Comparison of ENCODE assay signal across 23 mouse cellular contexts in genomic region chr2:112656131-112656530, GRCm38 (mm10).
"Had no signal": no experiment of that assay in that cellular context is flagged by ENCODE, and none has a peak within 500 bp of the region (broad histone marks: within the 10 kb centered on the region; RNA-seq: fewer than 3 reads in every experiment).

No protein-coding gene starts in this region.

- H3K9ac ChIP-seq: limb, embryonic 13.5 days; liver, embryonic 12.5 days; liver, embryonic 15.5 days; lung, embryonic 15.5 days; midbrain, embryonic 13.5 days; neural tube, embryonic 12.5 days; neural tube, embryonic 15.5 days had no signal

- ATAC-seq: liver, embryonic 12.5 days; midbrain, embryonic 13.5 days; midbrain, embryonic 16.5 days had no signal

- H3K27ac ChIP-seq: limb, embryonic 10.5 days; limb, embryonic 13.5 days; liver, embryonic 12.5 days; liver, embryonic 15.5 days; lung, embryonic 15.5 days; midbrain, embryonic 10.5 days; midbrain, embryonic 13.5 days; neural tube, embryonic 12.5 days; neural tube, embryonic 15.5 days had no signal

- DNase-seq: kidney, adult 9 months; kidney, postnatal 14 days; kidney, postnatal 4 days; liver; lung, adult 18-20 months; lung, postnatal 10 days; lung, postnatal 36 days; right cerebral cortex, adult 18-20 months; right cerebral cortex, postnatal 14 days; right cerebral cortex, postnatal 4 days; thymus, adult 18-20 months; thymus, postnatal 36 days had no signal

- H3K27me3 ChIP-seq: limb, embryonic 13.5 days; liver, embryonic 12.5 days; liver, embryonic 15.5 days; lung, embryonic 15.5 days; megakaryocyte, embryonic 14.5 days; midbrain, embryonic 13.5 days; neural tube, embryonic 12.5 days; neural tube, embryonic 15.5 days had no signal

- H3K4me2 ChIP-seq: limb, embryonic 13.5 days; liver, embryonic 12.5 days; liver, embryonic 15.5 days; lung, embryonic 15.5 days; midbrain, embryonic 13.5 days; neural tube, embryonic 12.5 days; neural tube, embryonic 15.5 days had no signal

- H3K4me3 ChIP-seq: limb, embryonic 10.5 days; limb, embryonic 13.5 days; liver, embryonic 12.5 days; liver, embryonic 15.5 days; lung, embryonic 15.5 days; megakaryocyte, embryonic 14.5 days; midbrain, embryonic 10.5 days; midbrain, embryonic 13.5 days; neural tube, embryonic 12.5 days; neural tube, embryonic 15.5 days had no signal

- H3K36me3 ChIP-seq: limb, embryonic 10.5 days; limb, embryonic 13.5 days; liver, embryonic 12.5 days; liver, embryonic 15.5 days; lung, embryonic 15.5 days; midbrain, embryonic 10.5 days; midbrain, embryonic 13.5 days; neural tube, embryonic 12.5 days; neural tube, embryonic 15.5 days had no signal

- H3K9me3 ChIP-seq: limb, embryonic 10.5 days; limb, embryonic 13.5 days; liver, embryonic 12.5 days; liver, embryonic 15.5 days; lung, embryonic 15.5 days; megakaryocyte, embryonic 14.5 days; midbrain, embryonic 10.5 days; midbrain, embryonic 13.5 days; neural tube, embryonic 12.5 days; neural tube, embryonic 15.5 days had no signal

- H3K4me1 ChIP-seq: limb, embryonic 10.5 days; limb, embryonic 13.5 days; liver, embryonic 12.5 days; liver, embryonic 15.5 days; lung, embryonic 15.5 days; midbrain, embryonic 10.5 days; midbrain, embryonic 13.5 days; neural tube, embryonic 12.5 days; neural tube, embryonic 15.5 days had no signal
